Mouse (Mus musculus) lung, adult 18-20 months (tissue): ENCODE results near the gene Foxp1.

ENCODE experiments used
- DNase-seq, 2 experiments: peaks; one replicate each; pipeline ENCODE4 v3.0.0; 2022; ENCODE audit warnings: mixed read lengths in 2 of 2

The Foxp1 gene

DNA sequence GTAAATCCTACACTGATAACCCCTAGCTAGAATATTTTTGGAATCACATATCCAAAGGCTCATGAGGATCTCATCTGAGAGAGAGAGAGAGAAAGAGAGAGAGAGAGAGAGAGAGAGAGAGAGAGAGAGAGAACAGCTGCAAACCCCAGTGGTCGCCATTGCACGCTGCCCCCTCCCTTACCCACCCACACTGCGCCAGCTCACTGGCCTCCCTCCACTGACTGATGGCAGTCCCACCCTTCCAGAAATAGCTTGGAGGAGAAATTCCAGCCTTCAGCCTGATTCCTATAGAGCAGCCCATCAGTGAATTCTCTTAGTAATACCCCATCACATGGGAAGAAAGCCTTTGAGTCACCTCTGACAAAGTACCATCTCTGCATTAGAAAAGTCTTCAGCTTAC is 271.3 kb downstream of the Foxp1 start:
- no peak for DNase-seq

GRCm38 (mm10) chr6:99249496-99250030 is 273.0 kb downstream of the Foxp1 start:
- DNase-seq = no peak

DNA sequence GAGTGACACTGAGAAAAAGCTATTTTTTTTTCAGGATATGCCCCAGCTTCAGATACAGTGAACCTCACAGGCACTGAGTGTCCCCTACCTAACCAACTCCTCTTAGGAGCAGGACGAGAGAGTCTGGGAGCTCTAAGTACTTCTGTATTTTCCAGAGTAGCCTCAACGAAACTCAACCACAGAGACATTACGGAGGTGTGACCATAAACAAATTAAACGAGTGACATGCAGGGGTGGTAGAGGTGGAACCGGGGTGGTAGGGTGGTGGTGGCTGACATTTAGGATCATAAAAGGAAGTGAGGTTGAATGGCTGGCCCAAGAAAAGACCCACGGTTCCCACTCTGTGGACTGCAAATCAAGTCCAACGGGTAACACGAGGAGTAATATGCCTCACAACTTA is 274.1 kb downstream of the Foxp1 start:
- no peak for DNase-seq

DNA sequence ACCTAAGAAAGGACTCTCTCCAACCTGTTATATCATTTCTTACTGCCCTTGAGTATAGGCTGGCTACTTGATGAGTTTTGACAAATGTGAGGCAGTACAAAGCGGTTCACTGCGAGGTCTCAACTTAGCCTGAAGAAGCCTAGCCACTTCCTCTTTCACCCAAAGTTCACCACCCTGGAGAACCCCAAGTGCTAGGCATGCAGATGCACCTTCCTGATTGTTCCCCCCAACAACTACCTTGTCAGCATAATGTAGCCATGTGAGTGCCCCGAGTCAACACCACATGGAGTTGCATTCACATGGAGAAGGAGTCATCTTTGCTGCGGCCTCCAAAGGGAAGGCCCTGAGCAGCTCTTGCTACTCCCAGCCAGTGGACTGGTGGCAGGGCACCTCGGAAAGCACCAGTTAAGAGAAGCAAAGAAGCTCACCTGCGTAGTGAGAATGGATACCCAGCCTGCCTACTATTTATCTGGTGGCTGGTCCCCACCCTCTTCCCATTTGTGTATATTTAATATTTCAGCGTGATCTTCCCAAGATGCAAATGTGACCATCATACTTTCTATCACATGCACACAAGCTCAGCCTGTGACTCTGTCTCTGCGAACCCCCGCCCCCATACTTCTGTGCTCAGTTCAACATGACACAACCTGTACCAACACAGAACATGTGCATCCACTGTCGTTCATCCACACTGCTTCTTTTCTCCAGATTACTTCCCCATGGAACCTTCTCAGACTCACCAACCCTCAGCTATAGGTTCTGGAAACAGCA is 280.7 kb downstream of the Foxp1 start:
- DNase-seq = no peak

DNA sequence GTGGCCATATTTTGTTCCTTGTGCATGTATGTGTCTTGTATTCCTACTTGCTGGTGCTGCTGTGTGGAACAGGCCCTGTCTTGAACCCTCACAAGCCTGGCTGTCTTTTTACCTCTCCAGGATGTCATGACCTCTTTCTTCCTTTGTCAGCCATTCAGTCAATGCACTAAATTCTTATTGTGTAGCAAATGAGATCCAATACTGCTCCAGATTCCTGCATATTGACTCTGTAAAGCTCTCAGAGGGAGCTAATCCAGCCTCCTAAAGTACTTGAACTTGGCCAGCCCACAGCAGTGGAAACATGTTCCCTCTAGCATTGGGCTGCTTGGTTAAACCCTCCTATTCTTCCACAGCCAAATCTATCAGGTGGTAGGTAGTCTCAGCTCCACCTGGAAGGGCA is 281.8 kb downstream of the Foxp1 start:
- no peak for DNase-seq

DNA sequence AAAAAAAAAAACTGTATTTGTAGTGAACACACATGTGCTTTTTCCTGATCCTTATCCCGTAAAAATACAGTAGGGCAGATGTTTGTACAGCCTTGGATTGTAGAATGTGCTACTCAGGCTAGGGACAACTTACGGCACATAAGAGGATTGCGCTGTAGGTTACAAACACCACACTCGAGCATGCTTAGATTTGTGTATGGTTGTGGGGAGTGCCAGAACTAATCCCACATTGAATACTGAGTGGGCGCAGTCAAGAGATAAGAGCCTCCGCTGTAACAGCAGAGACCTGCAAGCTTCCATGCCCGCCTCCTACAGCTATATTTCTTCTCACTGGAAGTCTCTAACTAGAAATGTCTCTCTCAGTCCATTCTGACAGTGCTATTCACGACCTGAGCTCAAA is 286.9 kb downstream of the Foxp1 start:
- no peak for DNase-seq

- no peak for DNase-seq
Measured at GRCm38 (mm10) chr6:99233411-99233810, 289.1 kb downstream of the Foxp1 start.

DNA sequence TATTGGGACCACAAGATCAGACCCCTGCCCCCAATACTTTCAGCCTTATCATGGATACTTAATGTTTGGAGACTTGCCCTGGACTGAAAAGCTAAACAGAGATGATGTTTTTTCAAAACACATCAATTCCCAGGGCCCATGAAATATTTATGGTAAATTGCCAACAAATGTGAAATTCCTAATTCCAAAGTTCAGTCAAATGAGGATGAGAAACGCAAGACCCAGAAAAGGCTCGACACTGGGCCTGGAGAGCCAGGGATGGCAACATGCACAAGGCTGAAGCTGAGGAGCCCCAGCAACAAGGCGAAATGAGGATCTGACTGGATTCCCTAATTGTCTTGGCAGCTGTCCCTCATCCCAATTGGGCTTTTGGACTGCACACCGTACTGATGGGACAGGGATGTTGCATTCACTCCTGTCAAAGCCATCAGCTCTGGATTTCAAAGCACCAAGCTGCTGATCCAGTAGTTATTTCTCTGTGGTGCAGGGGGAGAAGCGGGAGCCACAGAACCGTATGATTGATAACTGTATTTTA is 294.1 kb downstream of the Foxp1 start:
- DNase-seq = no peak

- no peak for DNase-seq
Measured at GRCm38 (mm10) chr6:99221147-99221546, 301.4 kb downstream of the Foxp1 start.

DNA sequence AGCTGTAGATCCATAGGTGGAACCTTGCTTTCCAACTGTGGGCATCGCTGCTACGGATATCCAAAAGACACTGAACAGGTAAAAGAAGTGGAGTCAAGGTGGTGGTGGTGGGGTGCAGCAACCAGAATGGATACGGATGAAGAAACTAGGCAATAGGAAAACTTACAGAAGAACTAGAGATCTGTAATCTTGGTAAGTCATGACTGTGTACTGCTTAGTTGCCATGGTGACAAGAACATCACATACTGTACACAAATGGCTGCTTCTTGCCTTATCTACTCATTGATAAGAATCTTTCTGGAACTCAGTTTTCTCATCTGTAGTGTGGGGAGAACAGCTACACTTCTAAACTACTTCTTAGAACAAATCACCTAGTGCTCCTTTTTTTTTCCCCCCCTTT is 302.0 kb downstream of the Foxp1 start:
- DNase-seq = no peak

DNA sequence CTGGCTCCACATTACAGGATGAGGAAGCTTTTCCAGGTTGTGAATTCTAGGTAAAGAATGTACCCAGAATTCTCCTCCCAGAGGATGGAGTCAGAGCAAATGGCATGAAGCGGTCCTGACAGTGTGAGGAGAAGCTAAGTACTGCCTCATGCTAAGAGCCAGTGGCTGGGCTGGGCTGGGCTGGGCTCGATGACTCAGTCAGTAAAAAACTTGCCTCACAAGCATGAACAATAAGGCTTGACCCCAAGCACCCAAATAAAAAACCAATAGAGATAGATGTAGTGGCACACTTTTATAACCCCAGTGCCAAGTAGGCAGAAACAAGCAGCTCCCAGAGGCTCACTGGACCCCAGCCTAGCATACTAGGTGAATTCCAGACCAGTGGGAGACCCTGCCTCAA is 304.7 kb downstream of the Foxp1 start:
- DNase-seq = no peak

GRCm38 (mm10) chr6:99217155-99217554 is 305.4 kb downstream of the Foxp1 start:
- DNase-seq = no peak

DNA sequence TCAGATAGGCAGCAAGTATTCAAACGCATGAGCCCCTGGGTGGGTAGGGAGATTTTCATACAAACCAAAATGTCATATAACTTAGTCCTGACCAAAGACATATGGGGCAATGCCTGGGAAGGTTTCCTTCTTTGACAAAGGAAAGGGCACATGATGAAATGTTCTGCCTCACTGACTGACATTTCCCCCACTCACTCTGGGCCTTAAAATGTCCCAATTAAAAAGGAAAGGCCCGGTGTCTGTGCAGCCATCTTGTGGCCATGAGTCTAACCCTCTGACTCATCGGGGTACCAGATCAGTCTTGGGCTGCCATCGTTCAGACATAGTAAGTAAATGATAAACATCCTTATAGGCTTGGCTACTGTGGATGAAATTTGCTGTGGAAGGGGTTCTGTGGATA is 310.1 kb downstream of the Foxp1 start:
- DNase-seq = no peak

GRCm38 (mm10) chr6:99211663-99212333 is 310.7 kb downstream of the Foxp1 start:
- no peak for DNase-seq

- no peak for DNase-seq
Measured at GRCm38 (mm10) chr6:99210161-99210560, 312.4 kb downstream of the Foxp1 start.

DNA sequence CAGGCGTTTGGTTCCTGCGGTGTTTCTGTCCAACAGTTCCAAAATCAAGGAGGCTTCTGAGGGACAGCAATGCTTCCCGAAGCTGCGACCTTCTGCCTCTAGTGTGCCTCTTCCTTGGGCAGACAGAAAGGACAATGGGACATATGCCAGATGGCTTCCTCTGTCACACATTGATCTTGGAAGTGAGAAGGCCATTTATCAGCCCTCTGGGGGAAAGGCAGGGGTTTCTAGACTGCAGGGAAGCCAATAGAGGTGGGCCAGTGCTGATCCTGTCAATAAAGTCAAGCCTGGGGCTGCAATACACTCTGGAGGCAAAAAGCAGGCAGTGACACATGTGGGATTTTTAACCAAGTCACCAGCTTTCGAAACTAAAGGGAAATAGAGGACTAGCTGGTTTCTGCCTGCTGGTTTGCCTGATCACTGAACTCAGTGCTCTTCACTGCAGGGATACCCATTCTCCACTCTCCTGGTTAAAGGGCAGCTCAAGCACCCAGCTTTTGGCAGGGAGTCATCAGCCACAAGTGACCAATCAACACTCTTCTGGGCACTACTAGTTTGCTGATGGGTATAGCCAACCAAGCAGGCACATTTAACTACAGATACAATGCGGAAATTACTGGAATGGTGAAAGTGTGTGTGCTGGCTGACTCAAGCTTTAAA is 315.2 kb downstream of the Foxp1 start:
- no peak for DNase-seq

GRCm38 (mm10) chr6:99206437-99206870 is 316.1 kb downstream of the Foxp1 start:
- no peak for DNase-seq

GRCm38 (mm10) chr6:99205587-99206436 is 316.7 kb downstream of the Foxp1 start:
- no peak for DNase-seq

- no peak for DNase-seq
Measured at GRCm38 (mm10) chr6:99204780-99205586, 317.5 kb downstream of the Foxp1 start.

- DNase-seq = no peak
Measured at GRCm38 (mm10) chr6:99204052-99204779, 318.3 kb downstream of the Foxp1 start.

GRCm38 (mm10) chr6:99203231-99203630 is 319.3 kb downstream of the Foxp1 start:
- no peak for DNase-seq
